Comparison of ENCODE assay signal across 8 mouse cellular contexts in the genomic region with DNA sequence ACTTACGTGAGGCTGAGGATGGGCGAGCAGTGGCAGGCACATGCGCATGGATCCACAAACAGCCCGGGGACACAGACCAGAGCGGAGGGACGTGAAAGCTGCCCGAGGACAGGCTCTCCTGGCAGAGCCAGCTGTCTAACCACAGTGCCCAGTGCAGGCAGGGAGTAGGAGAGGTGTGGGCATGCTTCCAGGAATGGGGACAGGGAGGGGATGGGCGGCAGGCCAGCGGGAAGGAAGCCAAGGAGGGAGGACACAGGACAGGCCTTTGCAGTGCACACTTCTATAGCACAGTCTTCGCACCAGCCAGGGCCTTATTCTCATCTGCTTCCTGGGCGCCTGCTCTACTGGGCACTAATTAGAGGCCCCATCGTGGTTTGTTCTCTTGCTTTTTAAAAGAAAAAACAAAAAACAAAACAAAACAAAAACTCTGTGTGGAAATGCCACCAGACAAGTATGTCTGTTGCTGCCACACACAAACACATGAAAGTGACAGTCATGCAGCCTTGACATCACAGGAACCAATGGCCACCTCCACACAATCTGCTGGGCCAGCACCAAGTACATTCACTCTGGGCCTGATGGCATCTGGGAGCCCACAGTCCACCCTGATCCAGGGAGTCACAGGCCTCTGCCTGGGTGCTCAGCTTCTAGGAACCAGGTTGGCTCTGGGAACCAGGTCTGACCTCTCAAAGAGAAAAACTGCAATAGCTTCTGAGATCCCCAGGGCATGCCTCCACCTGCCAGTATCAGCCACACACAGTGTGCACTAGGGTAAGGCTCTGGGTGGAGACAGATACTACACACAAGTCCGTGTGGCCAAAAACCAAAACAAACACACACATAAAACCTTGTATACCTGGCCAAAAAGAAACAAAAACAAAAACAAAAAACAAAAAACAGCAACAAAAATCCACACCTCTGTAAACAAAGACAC. TPM values are rescaled to one million over a fixed set of nuclear protein-coding genes. Genes with fewer than 3 reads are reported as not detected.
DNase-seq lines count a peak whose midpoint lies in the region; ATAC-seq and TF ChIP-seq lines count a peak whose summit lies in the region.

No protein-coding gene starts in this region.

- no peaks in the 10 kb centered on the region for H3K27me3 ChIP-seq in hindbrain, embryonic 15.5 days
- no peaks in the 10 kb centered on the region for H3K27me3 ChIP-seq in hindbrain, embryonic 12.5 days
- H3K27me3 ChIP-seq in lung, embryonic 14.5 days (ENCODE audit: insufficient read depth, low read length): no peaks in the 10 kb centered on the region

- peak overlapping the region; percentile 62 for H3K27ac ChIP-seq in hindbrain, embryonic 15.5 days (replicated peaks)
- no peak overlapping the region for H3K27ac ChIP-seq in hindbrain, embryonic 12.5 days
- no peak overlapping the region for H3K27ac ChIP-seq in lung, embryonic 14.5 days (ENCODE audit: low read depth)

- peak; percentile 58 to 62 for DNase-seq in gastrocnemius, adult 8-10 months (ENCODE audit: low spot score in 2 of 2)
- peak; percentile 86 for DNase-seq in kidney, postnatal 14 days
- peak; percentile 26 for DNase-seq in lung, embryonic 14.5 days
- peak; percentile 89 for DNase-seq in right cerebral cortex, postnatal 4 days
- DNase-seq in T-cell, adult 2 months (ENCODE audit: low spot score): no peak

- H3K9ac ChIP-seq in hindbrain, embryonic 15.5 days: no peak overlapping the region
- no peak overlapping the region for H3K9ac ChIP-seq in hindbrain, embryonic 12.5 days
- no peak overlapping the region for H3K9ac ChIP-seq in lung, embryonic 14.5 days

- no peak for TF ChIP-seq CTCF in lung, embryonic 14.5 days (IDR thresholded peaks at IDR 0.05; ENCODE audit: low read depth)

- no peaks in the 10 kb centered on the region for H3K9me3 ChIP-seq in hindbrain, embryonic 15.5 days
- no peaks in the 10 kb centered on the region for H3K9me3 ChIP-seq in hindbrain, embryonic 12.5 days (replicated peaks)
- no peaks in the 10 kb centered on the region for H3K9me3 ChIP-seq in lung, embryonic 14.5 days (ENCODE audit: low read depth, low read length)

- H3K4me2 ChIP-seq in hindbrain, embryonic 15.5 days: no peak overlapping the region
- H3K4me2 ChIP-seq in hindbrain, embryonic 12.5 days (replicated peaks): no peak overlapping the region
- H3K4me2 ChIP-seq in lung, embryonic 14.5 days: no peak overlapping the region

- ATAC-seq in hindbrain, embryonic 15.5 days (ENCODE audit: low FRiP score, low read depth): peak; percentile 94
- no peak for ATAC-seq in hindbrain, embryonic 12.5 days (ENCODE audit: low FRiP score)
- ATAC-seq in cerebellum, adult (ENCODE audit: insufficient number of reproducible peaks, low FRiP score, low TSS enrichment): peak; percentile 26; the same call in 1 of the 2 replicates
- peak; percentile 41; the same call in 1 of the 2 replicates for ATAC-seq in lung, embryonic 14.5 days (ENCODE audit: insufficient read depth)

- WGBS in hindbrain, embryonic 15.5 days: 75% methylated on average over 13 of the region's 13 CpGs
- 93% methylated on average over 13 of the region's 13 CpGs for WGBS in hindbrain, embryonic 12.5 days
- 90% methylated on average over 13 of the region's 13 CpGs for WGBS in lung, embryonic 14.5 days

- no peak overlapping the region for H3K4me3 ChIP-seq in hindbrain, embryonic 15.5 days
- H3K4me3 ChIP-seq in hindbrain, embryonic 12.5 days: no peak overlapping the region
- H3K4me3 ChIP-seq in lung, embryonic 14.5 days (ENCODE audit: low read depth, low read length): no peak overlapping the region

- H3K36me3 ChIP-seq in hindbrain, embryonic 15.5 days: peaks cover 74% of the 10 kb centered on the region
- H3K36me3 ChIP-seq in hindbrain, embryonic 12.5 days: peaks cover 96% of the 10 kb centered on the region
- peaks cover 100% of the 10 kb centered on the region for H3K36me3 ChIP-seq in lung, embryonic 14.5 days (ENCODE audit: insufficient read depth)

- H3K4me1 ChIP-seq in hindbrain, embryonic 15.5 days (replicated peaks): peaks cover 6% of the 10 kb centered on the region; the same call in 1 of the 2 replicates
- H3K4me1 ChIP-seq in hindbrain, embryonic 12.5 days: no peaks in the 10 kb centered on the region
- no peaks in the 10 kb centered on the region for H3K4me1 ChIP-seq in lung, embryonic 14.5 days (ENCODE audit: insufficient read depth)

RNA-seq across cellular contexts. Expression of a gene that starts 20.9 kb away (rescaled TPM):
- 171 and 187 TPM in 2 replicates for polyA plus RNA-seq in hindbrain, embryonic 15.5 days (2015; fragmentation: Nextera tagmentation; extraction: Ambion mirVana)
- polyA plus RNA-seq in hindbrain, embryonic 12.5 days (2016; fragmentation: Nextera tagmentation; extraction: Ambion mirVana): 198 and 213 TPM in 2 replicates
- total RNA-seq in gastrocnemius, adult 8-10 months (2022): 10 to 100 TPM; 16.6 to 19.3 (median 17.9) TPM
- polyA plus RNA-seq in lung, embryonic 14.5 days (2014; fragmentation: Nextera tagmentation; extraction: Ambion mirVana): 161 and 170 TPM in 2 replicates
